In the genomic region with DNA sequence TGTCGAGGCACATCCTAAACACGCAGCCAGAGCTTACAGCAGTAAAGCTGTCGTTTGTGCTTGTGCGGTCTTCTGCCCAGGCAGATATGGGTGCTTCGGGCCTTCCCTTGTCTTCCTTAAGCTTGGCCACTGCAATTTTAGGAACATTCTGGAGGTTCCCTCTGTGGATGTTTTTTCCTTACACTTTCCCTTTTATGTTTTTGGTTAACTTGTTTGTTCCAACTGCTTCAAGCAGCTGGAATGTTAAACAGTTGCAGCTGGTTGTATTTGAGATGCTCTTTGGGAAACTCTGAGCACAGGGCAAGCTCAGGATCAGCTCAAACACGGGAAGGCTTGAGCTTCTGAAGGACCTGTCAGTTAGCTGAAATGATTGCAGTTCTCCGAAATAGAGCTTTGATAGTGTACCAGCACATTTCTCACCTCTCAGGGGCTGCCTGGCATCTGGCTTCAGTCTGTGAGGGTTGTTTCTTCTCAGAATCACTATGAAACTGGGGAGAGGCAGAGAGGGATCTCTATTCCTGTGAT, we compare ENCODE assay signal across 9 mouse cellular contexts. TPM values are rescaled to one million over a fixed set of nuclear protein-coding genes. Genes with fewer than 3 reads are reported as not detected.
DNase-seq lines count a peak whose midpoint lies in the region; ATAC-seq and TF ChIP-seq lines count a peak whose summit lies in the region.
"Had no signal": no experiment of that assay in that cellular context is flagged by ENCODE, and none has a peak within 500 bp of the region (broad histone marks: within the 10 kb centered on the region; RNA-seq: fewer than 3 reads in every experiment).

No protein-coding gene starts in this region.

- no peak overlapping the region for H3K4me2 ChIP-seq in lung, embryonic 15.5 days
- H3K4me2 ChIP-seq in heart, postnatal 0 days (ENCODE audit: low read depth, low read length), result peak overlapping the region; percentile 10
- peak overlapping the region; percentile 43 for H3K4me2 ChIP-seq in liver, postnatal 0 days (ENCODE audit: low read depth, low read length)
- no peak overlapping the region for H3K4me2 ChIP-seq in midbrain, postnatal 0 days (ENCODE audit: low read depth, low read length, poor library complexity, severe bottlenecking)

- H3K9ac ChIP-seq in lung, embryonic 15.5 days, result no peak overlapping the region
- H3K9ac ChIP-seq in heart, postnatal 0 days (replicated peaks; ENCODE audit: low read depth, low read length), result no peak overlapping the region
- H3K9ac ChIP-seq in liver, postnatal 0 days (replicated peaks), result peak overlapping the region; percentile 36; the same call in 1 of the 2 replicates
- H3K9ac ChIP-seq in midbrain, postnatal 0 days (replicated peaks; ENCODE audit: low read length, poor library complexity, severe bottlenecking), result no peak overlapping the region

- WGBS in lung, embryonic 15.5 days, result 27% methylated on average over 7 of the region's 7 CpGs
- 17% methylated on average over 7 of the region's 7 CpGs for WGBS in heart, postnatal 0 days
- 56% methylated on average over 7 of the region's 7 CpGs for WGBS in liver, postnatal 0 days (ENCODE audit: insufficient replicate concordance)
- WGBS in midbrain, postnatal 0 days, result 68% methylated on average over 7 of the region's 7 CpGs

- H3K9me3 ChIP-seq in lung, embryonic 15.5 days, result no peaks in the 10 kb centered on the region
- H3K9me3 ChIP-seq in heart, postnatal 0 days (replicated peaks; ENCODE audit: control insufficient read depth, low read length), result no peaks in the 10 kb centered on the region
- H3K9me3 ChIP-seq in liver, postnatal 0 days (ENCODE audit: low read length), result no peaks in the 10 kb centered on the region
- H3K9me3 ChIP-seq in midbrain, postnatal 0 days (ENCODE audit: low read length), result no peaks in the 10 kb centered on the region

- no peak for TF ChIP-seq EP300 in heart, postnatal 0 days (IDR thresholded peaks at IDR 0.05; ENCODE audit: low read depth)
- no peak for TF ChIP-seq EP300 in liver, postnatal 0 days (IDR thresholded peaks at IDR 0.05; ENCODE audit: low read depth)

- ATAC-seq in frontal cortex, adult (ENCODE audit: low TSS enrichment), result peak; percentile 17; the same call in 1 of the 2 replicates
- no peak for ATAC-seq in lung, embryonic 15.5 days (ENCODE audit: borderline replicate concordance, extremely low read depth, low FRiP score, low TSS enrichment)
- peak; percentile 69 for ATAC-seq in heart, postnatal 0 days (ENCODE audit: insufficient read depth, low read depth)
- ATAC-seq in liver, postnatal 0 days, result no peak
- no peak for ATAC-seq in midbrain, postnatal 0 days (ENCODE audit: low FRiP score)

- no peak overlapping the region for H3K4me3 ChIP-seq in lung, embryonic 15.5 days
- no peak overlapping the region for H3K4me3 ChIP-seq in heart, postnatal 0 days (ENCODE audit: low read depth, low read length)
- H3K4me3 ChIP-seq in liver, postnatal 0 days (ENCODE audit: low read depth, low read length), result no peak overlapping the region
- H3K4me3 ChIP-seq in midbrain, postnatal 0 days (ENCODE audit: low read depth, low read length), result no peak overlapping the region

- DNase-seq in frontal cortex, postnatal 25 days (ENCODE audit: low spot score in 2 of 2), result no peak
- DNase-seq in lung, postnatal 10 days, result no peak
- peak; percentile 44 for DNase-seq in heart, postnatal 0 days (ENCODE audit: low spot score)
- no peak for DNase-seq in liver, postnatal 0 days
- DNase-seq in gastrocnemius, adult 8-10 months (ENCODE audit: low spot score in 2 of 2), result no peak
- no peak for DNase-seq in midbrain, postnatal 0 days (ENCODE audit: low spot score)
- DNase-seq: adrenal gland, postnatal 10 days had no signal

- peak overlapping the region; percentile 66 for H3K27ac ChIP-seq in lung, embryonic 15.5 days
- H3K27ac ChIP-seq in heart, postnatal 0 days (ENCODE audit: low read depth), result peak overlapping the region; percentile 72
- H3K27ac ChIP-seq in liver, postnatal 0 days (ENCODE audit: low read depth), result peak overlapping the region; percentile 37
- no peak overlapping the region for H3K27ac ChIP-seq in midbrain, postnatal 0 days (ENCODE audit: low read depth, low read length)

- no peak for TF ChIP-seq CTCF in heart, postnatal 0 days (IDR thresholded peaks at IDR 0.05; ENCODE audit: low read depth)
- no peak for TF ChIP-seq CTCF in liver, postnatal 0 days (IDR thresholded peaks at IDR 0.05; ENCODE audit: low read depth)
- no peak for TF ChIP-seq CTCF in midbrain, postnatal 0 days (IDR thresholded peaks at IDR 0.05)

- peaks cover 44% of the 10 kb centered on the region for H3K4me1 ChIP-seq in lung, embryonic 15.5 days
- peaks cover 51% of the 10 kb centered on the region for H3K4me1 ChIP-seq in heart, postnatal 0 days (ENCODE audit: control insufficient read depth, insufficient read depth)
- peaks cover 31% of the 10 kb centered on the region for H3K4me1 ChIP-seq in liver, postnatal 0 days (ENCODE audit: insufficient read depth)
- H3K4me1 ChIP-seq in midbrain, postnatal 0 days (ENCODE audit: insufficient read depth, low read length), result no peaks in the 10 kb centered on the region

- no peaks in the 10 kb centered on the region for H3K36me3 ChIP-seq in lung, embryonic 15.5 days
- no peaks in the 10 kb centered on the region for H3K36me3 ChIP-seq in heart, postnatal 0 days (replicated peaks; ENCODE audit: control insufficient read depth, insufficient read depth, low read length)
- H3K36me3 ChIP-seq in liver, postnatal 0 days (replicated peaks; ENCODE audit: insufficient read depth, low read length), result peaks cover under 1% of the 10 kb centered on the region; the same call in 1 of the 2 replicates
- no peaks in the 10 kb centered on the region for H3K36me3 ChIP-seq in midbrain, postnatal 0 days (ENCODE audit: insufficient read depth, low read length)

- H3K27me3 ChIP-seq in lung, embryonic 15.5 days, result no peaks in the 10 kb centered on the region
- H3K27me3 ChIP-seq in heart, postnatal 0 days (ENCODE audit: control insufficient read depth, insufficient read depth, low read length), result no peaks in the 10 kb centered on the region
- no peaks in the 10 kb centered on the region for H3K27me3 ChIP-seq in liver, postnatal 0 days (ENCODE audit: insufficient read depth, low read length)
- H3K27me3 ChIP-seq in midbrain, postnatal 0 days (ENCODE audit: insufficient read depth, low read length), result no peaks in the 10 kb centered on the region

RNA-seq across cellular contexts. Expression of a gene that starts 34.5 kb away (rescaled TPM):
- 197 and 203 TPM in 2 replicates for polyA plus RNA-seq in lung, embryonic 15.5 days (2015; fragmentation: Nextera tagmentation; extraction: Ambion mirVana)
- 126 and 133 TPM in 2 replicates for total RNA-seq in heart, postnatal 0 days (2014; rRNA removed; ENCODE audit: low replicate concordance)
- polyA plus RNA-seq in heart, postnatal 0 days (2015; fragmentation: Nextera tagmentation; extraction: Ambion mirVana), result 246 and 255 TPM in 2 replicates
- 467 and 475 TPM in 2 replicates for polyA plus RNA-seq in liver, postnatal 0 days (2015; fragmentation: Nextera tagmentation; extraction: Ambion mirVana)
- 100 to 1,000 TPM in 2 of 4 experiments, 10 to 100 TPM in 2; 88.2 to 104 (median 99.2) TPM for total RNA-seq in gastrocnemius, adult 8-10 months (2022)
- total RNA-seq in midbrain, postnatal 0 days (2014; rRNA removed), result 25.3 and 27.3 TPM in 2 replicates
- 48.3 and 50.6 TPM in 2 replicates for polyA plus RNA-seq in midbrain, postnatal 0 days (2015; fragmentation: Nextera tagmentation; extraction: Ambion mirVana)

RNA-seq across cellular contexts. Expression of a gene that starts 34.6 kb away (rescaled TPM):
- polyA plus RNA-seq in lung, embryonic 15.5 days (2015; fragmentation: Nextera tagmentation; extraction: Ambion mirVana), result 68.8 and 77.8 TPM in 2 replicates
- 63.7 and 65.4 TPM in 2 replicates for total RNA-seq in heart, postnatal 0 days (2014; rRNA removed; ENCODE audit: low replicate concordance)
- 43.6 and 44.7 TPM in 2 replicates for polyA plus RNA-seq in heart, postnatal 0 days (2015; fragmentation: Nextera tagmentation; extraction: Ambion mirVana)
- polyA plus RNA-seq in liver, postnatal 0 days (2015; fragmentation: Nextera tagmentation; extraction: Ambion mirVana), result 23.5 and 28.6 TPM in 2 replicates
- 10 to 100 TPM; 27.9 to 33.0 (median 30.6) TPM for total RNA-seq in gastrocnemius, adult 8-10 months (2022)
- total RNA-seq in midbrain, postnatal 0 days (2014; rRNA removed), result 53.9 and 67.6 TPM in 2 replicates
- 50.1 and 54.2 TPM in 2 replicates for polyA plus RNA-seq in midbrain, postnatal 0 days (2015; fragmentation: Nextera tagmentation; extraction: Ambion mirVana)

Comparison
In these comparisons a context has a peak if more than half of its experiments do, and no peak if none do; other contexts are left out.
1. ATAC-seq: peak in frontal cortex, adult (single experiment) and heart, postnatal 0 days (single experiment); none in lung, embryonic 15.5 days (single experiment), liver, postnatal 0 days (single experiment) and midbrain, postnatal 0 days (single experiment).
2. H3K4me2 ChIP-seq: peak in heart, postnatal 0 days (single experiment) and liver, postnatal 0 days (single experiment); none in lung, embryonic 15.5 days (single experiment) and midbrain, postnatal 0 days (single experiment).